Mouse (Mus musculus) ES-E14 (cell line): Measurements from ENCODE around the gene Mypn. TPM values are rescaled to one million over a fixed set of nuclear protein-coding genes. Genes with fewer than 3 reads are reported as not detected.

Source experiments
- DNase-seq: peaks from one replicate; pipeline ENCODE4 v3.0.0-alpha.2; 2013; ENCODE audit warnings: low read depth, low spot score
- H3K27ac ChIP-seq: 2 replicates; pipeline ENCODE4 v1.5.1; 2012; ENCODE audit warnings: low read depth, mild to moderate bottlenecking, low read length, moderate library complexity, mixed read lengths; ENCODE audit not compliant: poor library complexity, insufficient read depth, severe bottlenecking
- H3K36me3 ChIP-seq: 2 replicates; pipeline ENCODE4 v1.6.1; 2012; ENCODE audit warnings: mild to moderate bottlenecking, low read length, moderate library complexity, mixed read lengths; ENCODE audit not compliant: control insufficient read depth, poor library complexity, insufficient read depth, severe bottlenecking
- H3K4me1 ChIP-seq, 2 experiments: fragments of 150-350 bp in 1 of 2; sonication (generic) in 1 of 2; 2 replicates each; pipeline ENCODE4 v1.6.1; 2012; ENCODE audit warnings: low read length in 2 of 2, mild to moderate bottlenecking in 1 of 2, mixed read lengths in 1 of 2; ENCODE audit not compliant: control insufficient read depth in 2 of 2, insufficient read depth in 2 of 2, poor library complexity in 1 of 2
- H3K4me3 ChIP-seq, 2 experiments: fragments of 150-350 bp in 1 of 2; sonication (generic) in 1 of 2; 2 replicates each; pipeline ENCODE4 v1.5.1; 2012; ENCODE audit warnings: low read length in 2 of 2, low read depth in 1 of 2, mild to moderate bottlenecking in 1 of 2, mixed read lengths in 1 of 2; ENCODE audit not compliant: insufficient read depth in 1 of 2, poor library complexity in 1 of 2, severe bottlenecking in 1 of 2
- H3K9ac ChIP-seq: 2 replicates; pipeline ENCODE4 v1.6.1; 2012; ENCODE audit warnings: low read depth, mild to moderate bottlenecking, low read length, mixed read lengths; ENCODE audit not compliant: poor library complexity, insufficient read depth, severe bottlenecking
- H3K9me3 ChIP-seq: fragments of 150-350 bp; sonication (generic); 2 replicates; pipeline ENCODE4 v1.6.1; 2012; ENCODE audit warnings: low read depth, mild to moderate bottlenecking, low read length; ENCODE audit not compliant: control insufficient read depth, insufficient read depth
- CHD2 ChIP-seq: IDR thresholded peaks from 2 replicates; pipeline ENCODE4 v1.6.1; 2014; ENCODE audit warnings: mild to moderate bottlenecking, low read depth, low read length, inconsistent platforms
- HCFC1 ChIP-seq: IDR thresholded peaks from 2 replicates; pipeline ENCODE4 v1.6.1; 2012; ENCODE audit warnings: low read length, inconsistent platforms, borderline replicate concordance; ENCODE audit not compliant: insufficient read depth
- MAFK ChIP-seq: IDR thresholded peaks from 2 replicates; pipeline ENCODE4 v1.6.1; 2014; ENCODE audit warnings: mild to moderate bottlenecking, low read depth, low read length, inconsistent platforms; ENCODE audit not compliant: insufficient read depth
- ZC3H11A ChIP-seq: IDR thresholded peaks from 2 replicates; pipeline ENCODE4 v1.6.1; 2012; ENCODE audit warnings: low read depth, mild to moderate bottlenecking, inconsistent platforms, low read length, borderline replicate concordance
- ZNF384 ChIP-seq: IDR thresholded peaks from 2 replicates; pipeline ENCODE4 v1.6.1; 2012; ENCODE audit warnings: low read depth, low read length, inconsistent platforms
- in situ Hi-C, 2 experiments: fragments of 600-800 bp; cut with MboI; formaldehyde crosslinking; loops; one replicate each; pipeline ENCODE4 v1.15.1; 2025; ENCODE audit warnings: low sequenced_read_pairs in 2 of 2, inconsistent platforms in 1 of 2; ENCODE audit not compliant: unreplicated experiment in 2 of 2
- total RNA-seq: library from RNA; depleted of rRNA; stranded (reverse); fragments of 300-350 nt; gene quantifications from 2 replicates; pipeline ENCODE4 v1.2.3, GENCODE M21; 2012

Gene Mypn
- total RNA-seq, 1 experiment = 1.1 TPM

DNA sequence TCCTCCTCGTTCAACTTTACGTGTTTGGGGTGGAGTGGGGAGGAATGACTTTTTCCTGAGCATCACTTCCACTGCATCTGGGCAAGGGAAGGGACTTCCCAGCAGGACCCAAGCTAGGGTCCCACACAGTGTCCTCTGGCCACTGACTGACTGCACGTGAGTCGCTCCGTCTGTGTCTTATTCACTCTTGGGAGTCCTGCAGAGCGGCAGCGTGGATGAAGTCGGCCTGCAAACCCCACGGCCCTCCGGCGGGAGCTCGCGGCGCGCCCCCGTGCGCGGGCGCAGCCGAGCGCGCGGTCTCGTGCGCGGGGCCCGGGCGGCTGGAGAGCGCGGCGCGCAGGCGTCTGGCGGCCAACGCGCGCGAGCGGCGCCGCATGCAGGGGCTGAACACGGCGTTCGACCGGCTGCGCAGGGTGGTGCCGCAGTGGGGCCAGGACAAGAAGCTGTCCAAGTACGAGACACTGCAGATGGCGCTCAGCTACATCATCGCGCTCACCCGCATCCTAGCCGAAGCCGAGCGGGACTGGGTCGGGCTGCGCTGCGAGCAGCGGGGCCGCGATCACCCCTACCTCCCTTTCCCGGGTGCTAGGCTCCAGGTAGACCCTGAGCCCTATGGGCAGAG is 103.7 kb downstream of the Mypn start:
- H3K9me3 ChIP-seq = peaks cover 13% of the 10 kb centered on the region
- no peaks in the 10 kb centered on the region for H3K36me3 ChIP-seq
- no peaks in the 10 kb centered on the region for H3K4me1 ChIP-seq
- in situ Hi-C loops = no loop called here
- H3K9ac ChIP-seq = peak overlapping the region; percentile 49
- H3K4me3 ChIP-seq = peak overlapping the region; percentile 64 to 65
- DNase-seq = peak; percentile 51
- TF ChIP-seq ZNF384 = no peak
- 0 out of 2 replicates have a peak, but pooled peaks have one; percentile 36 for TF ChIP-seq HCFC1
- no peak overlapping the region for H3K27ac ChIP-seq

- H3K9me3 ChIP-seq = peaks cover 13% of the 10 kb centered on the region
- peak within 1 kb of the TSS; percentile 49 for H3K9ac ChIP-seq
- TF ChIP-seq CHD2 (no peak), ZC3H11A (no peak), ZNF384 (no peak), HCFC1 (no peak), MAFK (no peak)
- peak within 1 kb of the TSS; percentile 64 to 65 for H3K4me3 ChIP-seq
- H3K4me1 ChIP-seq = no peaks in the 10 kb centered on the region
- in situ Hi-C loops = no loop called here
- H3K36me3 ChIP-seq = no peaks in the 10 kb centered on the region
- peak; percentile 26 for DNase-seq
- H3K27ac ChIP-seq = no peak within 1 kb of the TSS
Measured at GRCm38 (mm10) chr10:63099521-63099920, 104.2 kb downstream of the Mypn start, which contains the start of gene Atoh7. Gene Atoh7, plus strand, starts transcription at chr10:63099651.

DNA sequence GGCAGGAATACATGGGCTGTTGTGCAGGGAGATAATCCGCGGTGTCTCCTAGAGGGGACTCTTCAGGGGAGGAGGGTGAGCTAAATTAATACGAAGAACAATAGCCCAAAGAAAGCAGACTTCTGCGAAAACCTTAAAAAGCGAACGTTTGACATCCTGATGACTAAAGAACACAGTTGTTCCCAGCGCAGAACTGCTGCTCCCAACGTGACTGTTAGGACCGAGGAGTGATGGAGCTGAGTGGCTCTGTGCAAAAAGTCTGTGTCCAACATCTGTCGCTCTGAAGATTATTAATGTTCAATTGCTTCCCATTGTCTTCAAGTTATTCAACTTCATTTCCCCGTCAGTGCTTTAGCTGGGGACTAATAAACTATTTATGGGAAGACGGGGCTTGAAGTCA is 105.6 kb downstream of the Mypn start:
- in situ Hi-C loops = no loop called here
- Histone ChIP-seq H3K9ac (no peak overlapping the region), H3K9me3 (peaks cover 8% of the 10 kb centered on the region), H3K4me3 (no peak overlapping the region), H3K36me3 (no peaks in the 10 kb centered on the region), H3K4me1 (no peaks in the 10 kb centered on the region), H3K27ac (no peak overlapping the region)
- TF ChIP-seq HCFC1 (no peak), CHD2 (no peak), MAFK (no peak), ZNF384 (no peak), ZC3H11A (no peak)
- no peak for DNase-seq

DNA sequence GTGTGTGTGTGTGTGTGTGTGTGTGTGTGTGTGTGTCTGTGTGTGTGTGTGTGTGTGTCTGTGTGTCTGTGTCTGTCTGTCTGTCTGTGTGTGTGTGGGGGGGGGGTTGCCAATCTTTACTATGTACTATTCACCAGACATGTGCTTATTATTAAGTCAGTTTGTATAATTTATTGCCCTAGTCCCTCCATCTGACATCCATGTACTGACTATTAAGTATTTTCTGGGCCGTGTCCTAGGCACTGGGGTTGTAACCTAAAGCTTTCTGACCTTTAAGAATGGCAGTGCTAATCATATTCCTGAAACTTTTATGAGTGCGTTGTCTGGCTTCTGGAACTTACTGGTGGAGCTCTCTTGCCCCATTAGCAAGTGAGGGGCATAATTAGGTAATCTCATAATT is 107.0 kb downstream of the Mypn start:
- Histone ChIP-seq H3K4me1 (no peaks in the 10 kb centered on the region), H3K9ac (no peak overlapping the region), H3K4me3 (no peak overlapping the region), H3K27ac (no peak overlapping the region), H3K9me3 (no peaks in the 10 kb centered on the region), H3K36me3 (no peaks in the 10 kb centered on the region)
- no peak for TF ChIP-seq ZC3H11A
- TF ChIP-seq ZNF384 = no peak
- no peak for TF ChIP-seq CHD2
- no peak for TF ChIP-seq MAFK
- no peak for TF ChIP-seq HCFC1
- in situ Hi-C loops = no loop called here
- DNase-seq = no peak
